24 mouse cellular contexts compared by ENCODE assay signal in the genomic region with DNA sequence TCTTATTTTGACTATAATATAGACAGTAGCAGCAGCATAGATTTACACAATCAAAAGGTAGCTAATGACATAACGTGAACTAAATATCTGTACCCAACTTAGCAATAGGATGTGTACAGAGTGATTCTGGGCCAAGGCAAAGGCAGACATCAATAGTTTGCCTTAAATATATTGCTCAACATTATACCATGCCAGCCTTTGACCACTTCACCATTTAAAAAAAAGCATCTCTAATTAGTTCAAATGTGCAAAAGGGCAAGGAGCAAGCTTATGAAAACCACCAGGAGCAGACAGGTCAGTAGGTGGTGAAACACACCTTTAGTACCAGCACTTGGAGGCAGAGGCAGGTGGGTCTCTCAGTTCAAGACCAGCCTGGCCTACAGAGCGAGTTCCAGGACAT. TPM values are rescaled to one million over a fixed set of nuclear protein-coding genes. Genes with fewer than 3 reads are reported as not detected.
"Had no signal": no experiment of that assay in that cellular context is flagged by ENCODE, and none has a peak within 500 bp of the region (broad histone marks: within the 10 kb centered on the region; RNA-seq: fewer than 3 reads in every experiment).

No protein-coding gene starts in this region.

- H3K9ac ChIP-seq: neural tube, embryonic 13.5 days; neural tube, embryonic 15.5 days; stomach, embryonic 15.5 days had no signal

- DNase-seq: right cerebral cortex, adult 18-20 months; right cerebral cortex, postnatal 14 days; right cerebral cortex, postnatal 25 days; right cerebral cortex, postnatal 4 days; spleen, adult 18-20 months; thymus, adult 18-20 months; thymus, adult 2 months; thymus, postnatal 14 days; thymus, postnatal 25 days; thymus, postnatal 36 days; thymus, postnatal 4 days had no signal

- H3K27me3 ChIP-seq: neural tube, embryonic 13.5 days; neural tube, embryonic 15.5 days; stomach, embryonic 15.5 days had no signal

- H3K27ac ChIP-seq: neural tube, embryonic 13.5 days; neural tube, embryonic 15.5 days; stomach, embryonic 15.5 days; stomach, postnatal 0 days had no signal

- H3K9me3 ChIP-seq: neural tube, embryonic 13.5 days; neural tube, embryonic 15.5 days; stomach, embryonic 15.5 days had no signal

- H3K4me2 ChIP-seq: neural tube, embryonic 13.5 days; neural tube, embryonic 15.5 days; stomach, embryonic 15.5 days had no signal

- H3K4me3 ChIP-seq: neural tube, embryonic 13.5 days; neural tube, embryonic 15.5 days; stomach, embryonic 15.5 days had no signal

RNA-seq across cellular contexts. Expression of a gene that starts 50.7 kb away (rescaled TPM):
- total RNA-seq: neutrophil, adult 5-6 weeks had no signal
- polyA plus RNA-seq: small intestine, adult 2 months; spleen, adult 2 months; testis, adult 2 months had no signal

RNA-seq across cellular contexts. Expression of a gene that starts 54.4 kb away (rescaled TPM):
- total RNA-seq: neutrophil, adult 5-6 weeks had no signal
- polyA plus RNA-seq: neural tube, embryonic 13.5 days; neural tube, embryonic 14.5 days; neural tube, embryonic 15.5 days; small intestine, adult 2 months; spleen, adult 2 months; stomach, embryonic 14.5 days; stomach, embryonic 15.5 days; stomach, embryonic 16.5 days; stomach, postnatal 0 days; testis, adult 2 months; thymus, adult 2 months; thymus, postnatal 0 days; urinary bladder, adult 2 months had no signal
